Mouse (Mus musculus): ENCODE results near the gene Chka. TPM values are rescaled to one million over a fixed set of nuclear protein-coding genes. Genes with fewer than 3 reads are reported as not detected.

The Chka gene
- polyA plus RNA-seq, 1 experiment from 2014 or later, result 24.1 TPM

- Histone ChIP-seq H3K36me3 (ENCODE audit: control insufficient read depth, insufficient read depth) (no peaks in the 10 kb centered on the region), H3K9me3 (replicated peaks; ENCODE audit: control insufficient read depth, low read length) (no peaks in the 10 kb centered on the region), H3K4me1 (ENCODE audit: control insufficient read depth, insufficient read depth, low read length) (peaks cover 27% of the 10 kb centered on the region), H3K27me3 (ENCODE audit: control insufficient read depth, insufficient read depth, low read length) (no peaks in the 10 kb centered on the region), H3K9ac (ENCODE audit: low read length) (no peak overlapping the region), H3K27ac (ENCODE audit: low read length) (no peak overlapping the region), H3K4me2 (ENCODE audit: low read depth, low read length) (no peak overlapping the region), H3K4me3 (ENCODE audit: low read length) (no peak overlapping the region)
- 58% methylated on average over 6 of the region's 6 CpGs for WGBS
- no peak for ATAC-seq (replicated peaks; ENCODE audit: extremely low read depth, insufficient read depth, low FRiP score)
These were observed 75.1 kb downstream of the Chka start for GRCm38 (mm10) chr19:3926685-3927084.

DNA sequence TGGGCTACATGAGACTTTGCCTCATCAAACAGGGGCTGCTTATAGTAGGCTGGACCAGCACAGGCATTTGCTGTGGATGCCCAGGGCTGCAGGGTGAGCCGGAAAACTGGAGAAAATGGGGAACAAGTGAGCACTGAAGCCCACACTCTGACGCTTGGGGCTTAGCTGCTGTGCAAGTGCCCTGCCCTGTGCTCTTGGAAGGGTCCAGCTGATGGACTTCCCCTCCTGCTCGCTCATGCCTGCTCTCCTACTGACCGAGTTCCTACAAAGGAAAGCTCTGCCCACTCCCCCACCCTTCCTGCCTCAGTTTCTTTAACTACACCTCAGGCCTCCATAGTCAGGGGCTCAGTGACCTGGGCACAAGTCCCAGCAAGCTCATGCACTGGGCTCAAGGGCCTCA lies 76.4 kb downstream of the Chka start:
- H3K9me3 ChIP-seq (replicated peaks; ENCODE audit: control insufficient read depth, low read length), result no peaks in the 10 kb centered on the region
- no peak for ATAC-seq (replicated peaks; ENCODE audit: extremely low read depth, insufficient read depth, low FRiP score)
- WGBS, result 86% methylated on average over 4 of the region's 4 CpGs
- peaks cover 27% of the 10 kb centered on the region for H3K4me1 ChIP-seq (ENCODE audit: control insufficient read depth, insufficient read depth, low read length)
- no peak overlapping the region for H3K4me3 ChIP-seq (ENCODE audit: low read length)
- no peak overlapping the region for H3K4me2 ChIP-seq (ENCODE audit: low read depth, low read length)
- no peak overlapping the region for H3K27ac ChIP-seq (ENCODE audit: low read length)
- H3K27me3 ChIP-seq (ENCODE audit: control insufficient read depth, insufficient read depth, low read length), result no peaks in the 10 kb centered on the region
- no peaks in the 10 kb centered on the region for H3K36me3 ChIP-seq (ENCODE audit: control insufficient read depth, insufficient read depth)
- H3K9ac ChIP-seq (ENCODE audit: low read length), result no peak overlapping the region

DNA sequence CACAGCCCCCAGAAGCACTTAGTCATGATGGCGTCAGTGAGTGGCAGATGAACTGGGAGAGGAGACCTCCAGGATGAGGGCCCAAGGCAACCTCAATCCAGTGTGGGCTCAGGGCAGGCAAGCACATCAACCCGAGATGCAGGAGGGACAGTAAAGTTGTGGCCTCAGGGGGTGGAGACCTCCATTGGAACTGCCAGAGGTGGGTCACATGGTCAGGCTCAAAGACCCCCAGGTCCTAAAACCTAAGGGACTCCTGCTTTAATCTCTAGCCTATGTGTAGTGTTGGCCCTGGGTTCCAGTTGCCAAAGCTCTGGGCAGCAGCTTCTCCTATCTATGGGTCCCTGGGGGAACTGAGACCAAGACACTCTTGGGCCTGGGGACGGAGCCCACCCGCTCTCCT lies 77.2 kb downstream of the Chka start:
- Histone ChIP-seq H3K27ac (ENCODE audit: low read length) (peak overlapping the region; percentile 77), H3K27me3 (ENCODE audit: control insufficient read depth, insufficient read depth, low read length) (no peaks in the 10 kb centered on the region), H3K9ac (ENCODE audit: low read length) (no peak overlapping the region), H3K9me3 (replicated peaks; ENCODE audit: control insufficient read depth, low read length) (no peaks in the 10 kb centered on the region), H3K4me2 (ENCODE audit: low read depth, low read length) (no peak overlapping the region), H3K4me1 (ENCODE audit: control insufficient read depth, insufficient read depth, low read length) (peaks cover 22% of the 10 kb centered on the region), H3K36me3 (ENCODE audit: control insufficient read depth, insufficient read depth) (no peaks in the 10 kb centered on the region), H3K4me3 (ENCODE audit: low read length) (no peak overlapping the region)
- WGBS, result 78% methylated on average over 4 of the region's 4 CpGs
- ATAC-seq (replicated peaks; ENCODE audit: extremely low read depth, insufficient read depth, low FRiP score), result no peak

DNA sequence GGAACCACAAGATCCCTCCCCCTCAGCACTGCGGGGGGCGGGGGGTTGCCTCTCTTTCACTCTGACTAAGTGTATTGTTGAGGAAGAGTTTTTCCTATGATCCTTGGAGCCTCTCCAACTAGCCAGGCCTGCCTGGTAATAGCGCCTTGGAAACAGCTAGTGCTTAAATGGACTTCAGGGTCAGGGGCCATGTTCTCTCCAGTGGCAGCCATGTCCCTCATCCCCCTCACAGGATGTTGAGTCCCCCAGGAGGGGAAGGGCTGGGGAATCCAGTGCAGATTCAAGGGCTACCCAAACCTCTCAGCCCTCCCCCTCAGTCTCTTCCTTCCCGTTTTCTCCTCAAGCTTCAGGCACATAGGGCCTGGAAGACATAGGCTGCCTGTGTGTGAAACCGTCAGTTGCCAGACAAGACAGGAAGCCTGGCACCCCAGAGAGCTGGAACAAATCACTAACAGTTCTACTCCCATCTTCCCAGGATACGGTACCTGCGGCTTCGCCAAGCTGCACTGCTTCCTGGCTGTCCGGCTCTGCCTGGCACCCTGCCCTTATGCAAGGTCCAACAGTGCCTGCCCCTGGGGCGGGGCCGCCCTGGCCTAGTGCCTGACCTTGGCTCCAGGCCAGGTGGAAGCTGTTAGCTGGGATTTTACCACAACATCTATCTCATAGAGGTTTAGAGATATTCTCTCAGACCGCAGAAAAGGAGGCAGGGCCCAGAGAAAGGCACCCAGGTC lies 77.8 kb downstream of the Chka start, which contains the start of gene Aldh3b1:
Aldh3b1 (minus strand) TSS at position 598 of the 731 bp plus-strand sequence.
- H3K4me1 ChIP-seq (ENCODE audit: control insufficient read depth, insufficient read depth, low read length), result peaks cover 21% of the 10 kb centered on the region
- peak within 1 kb of the TSS; percentile 77 for H3K27ac ChIP-seq (ENCODE audit: low read length)
- H3K27me3 ChIP-seq (ENCODE audit: control insufficient read depth, insufficient read depth, low read length), result no peaks in the 10 kb centered on the region
- no peak within 1 kb of the TSS for H3K9ac ChIP-seq (ENCODE audit: low read length)
- no peaks in the 10 kb centered on the region for H3K9me3 ChIP-seq (replicated peaks; ENCODE audit: control insufficient read depth, low read length)
- 29% methylated on average over 12 of the region's 12 CpGs for WGBS
- peak within 1 kb of the TSS; percentile 3; the same call in 1 of the 2 replicates for H3K4me2 ChIP-seq (ENCODE audit: low read depth, low read length)
- ATAC-seq (replicated peaks; ENCODE audit: extremely low read depth, insufficient read depth, low FRiP score), result peak; percentile 66
- H3K36me3 ChIP-seq (ENCODE audit: control insufficient read depth, insufficient read depth), result no peaks in the 10 kb centered on the region
- H3K4me3 ChIP-seq (ENCODE audit: low read length), result no peak within 1 kb of the TSS

DNA sequence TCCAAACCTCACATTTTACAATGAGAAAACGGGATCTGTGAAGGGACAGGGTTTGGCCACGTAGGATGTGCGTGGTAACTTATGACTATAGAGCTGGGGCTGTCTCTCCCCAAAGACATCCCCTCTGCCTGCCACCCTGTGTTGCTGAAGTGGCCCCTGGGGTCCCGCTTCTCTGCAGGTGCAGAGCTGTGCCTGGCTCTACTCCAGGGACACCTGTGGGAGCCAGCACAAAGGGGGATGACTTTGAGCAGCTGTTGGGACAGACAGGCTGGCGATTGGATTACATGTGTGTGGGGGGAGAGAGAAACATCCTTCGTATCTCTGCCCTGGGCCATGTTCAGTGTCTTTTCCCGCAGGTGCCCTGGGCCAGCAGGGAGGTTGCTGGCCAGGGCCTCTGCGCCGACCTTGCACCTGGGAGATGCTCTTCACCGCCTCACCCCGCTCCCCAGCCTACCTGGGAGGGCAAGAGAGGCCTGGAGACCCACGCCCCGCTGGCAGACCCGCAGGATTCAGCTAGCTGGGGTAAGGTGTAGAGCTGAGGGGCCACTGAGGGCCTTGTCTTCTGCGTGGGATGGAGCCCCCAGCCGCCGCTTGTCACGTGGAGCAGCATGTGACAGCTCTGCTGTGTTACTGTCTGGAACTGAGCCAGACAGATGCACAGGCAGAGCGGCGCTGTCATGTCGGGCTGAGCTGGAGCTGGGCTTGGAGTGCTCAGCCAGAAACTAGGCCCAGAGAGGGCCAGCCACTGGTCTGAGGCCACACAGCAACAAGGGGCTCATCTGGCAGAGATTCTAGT lies 78.9 kb downstream of the Chka start:
- H3K4me2 ChIP-seq (ENCODE audit: low read depth, low read length), result peak overlapping the region; percentile 3; the same call in 1 of the 2 replicates
- no peaks in the 10 kb centered on the region for H3K36me3 ChIP-seq (ENCODE audit: control insufficient read depth, insufficient read depth)
- no peak overlapping the region for H3K9ac ChIP-seq (ENCODE audit: low read length)
- peak overlapping the region; percentile 77 for H3K27ac ChIP-seq (ENCODE audit: low read length)
- H3K9me3 ChIP-seq (replicated peaks; ENCODE audit: control insufficient read depth, low read length), result no peaks in the 10 kb centered on the region
- 0 out of 2 replicates have a peak, but pooled peaks have one; percentile 11 for ATAC-seq (replicated peaks; ENCODE audit: extremely low read depth, insufficient read depth, low FRiP score)
- H3K4me1 ChIP-seq (ENCODE audit: control insufficient read depth, insufficient read depth, low read length), result peaks cover 23% of the 10 kb centered on the region
- no peaks in the 10 kb centered on the region for H3K27me3 ChIP-seq (ENCODE audit: control insufficient read depth, insufficient read depth, low read length)
- no peak overlapping the region for H3K4me3 ChIP-seq (ENCODE audit: low read length)
- WGBS, result 59% methylated on average over 21 of the region's 21 CpGs

- Histone ChIP-seq H3K4me1 (ENCODE audit: control insufficient read depth, insufficient read depth, low read length) (peaks cover 29% of the 10 kb centered on the region), H3K27ac (ENCODE audit: low read length) (no peak overlapping the region), H3K4me2 (ENCODE audit: low read depth, low read length) (no peak overlapping the region), H3K36me3 (ENCODE audit: control insufficient read depth, insufficient read depth) (no peaks in the 10 kb centered on the region), H3K4me3 (ENCODE audit: low read length) (no peak overlapping the region), H3K9ac (ENCODE audit: low read length) (no peak overlapping the region), H3K9me3 (replicated peaks; ENCODE audit: control insufficient read depth, low read length) (no peaks in the 10 kb centered on the region), H3K27me3 (ENCODE audit: control insufficient read depth, insufficient read depth, low read length) (no peaks in the 10 kb centered on the region)
- 86% methylated on average over 9 of the region's 9 CpGs for WGBS
- no peak for ATAC-seq (replicated peaks; ENCODE audit: extremely low read depth, insufficient read depth, low FRiP score)
These were observed 80.1 kb downstream of the Chka start for GRCm38 (mm10) chr19:3931716-3932115.

DNA sequence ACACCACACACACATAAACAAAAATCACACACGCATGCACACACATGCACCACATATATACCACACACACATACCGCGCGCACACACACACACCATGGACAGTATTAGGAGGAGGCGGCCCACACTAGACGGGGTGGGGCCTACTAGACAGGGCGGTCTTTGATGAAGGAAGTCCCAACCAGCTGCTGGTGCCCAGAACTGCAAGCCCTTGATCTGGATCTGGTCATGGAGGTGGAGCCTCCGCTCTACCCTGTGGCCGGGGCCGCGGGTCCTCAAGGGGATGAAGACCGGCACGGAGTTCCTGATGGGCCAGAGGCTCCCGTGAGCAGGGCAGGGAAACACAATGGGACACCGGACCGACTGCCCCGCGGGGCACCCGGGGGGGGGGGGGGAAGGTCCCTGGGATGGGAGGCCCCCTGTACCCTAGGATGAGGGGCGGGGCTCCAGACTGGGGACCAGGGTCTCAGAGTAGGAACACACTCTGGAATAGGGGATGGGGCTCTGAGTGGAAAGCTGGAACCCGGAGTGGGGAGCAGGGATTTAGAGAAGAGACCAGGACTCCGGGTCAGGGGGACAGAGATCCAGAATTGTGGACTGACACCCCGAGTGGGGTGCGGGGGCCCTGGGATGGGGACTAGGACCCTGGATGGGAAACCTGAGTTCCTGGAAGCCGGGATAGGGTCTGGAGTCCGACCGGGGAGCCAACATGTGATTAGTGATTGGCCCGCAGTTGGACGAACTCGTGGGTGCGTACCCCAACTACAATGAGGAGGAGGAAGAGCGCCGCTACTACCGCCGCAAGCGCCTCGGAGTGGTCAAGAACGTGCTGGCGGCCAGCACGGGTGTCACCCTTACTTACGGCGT lies 83.7 kb downstream of the Chka start, which contains the start of gene Unc93b1:
Unc93b1 (plus strand) TSS at position 155 of the 864 bp plus-strand sequence.
- ATAC-seq (replicated peaks; ENCODE audit: extremely low read depth, insufficient read depth, low FRiP score), result peak; percentile 81
- H3K4me1 ChIP-seq (ENCODE audit: control insufficient read depth, insufficient read depth, low read length), result peaks cover 14% of the 10 kb centered on the region
- 6% methylated on average over 42 of the region's 42 CpGs for WGBS
- peak within 1 kb of the TSS; percentile 73 for H3K4me3 ChIP-seq (ENCODE audit: low read length)
- H3K27ac ChIP-seq (ENCODE audit: low read length), result peak within 1 kb of the TSS; percentile 59
- no peaks in the 10 kb centered on the region for H3K9me3 ChIP-seq (replicated peaks; ENCODE audit: control insufficient read depth, low read length)
- H3K4me2 ChIP-seq (ENCODE audit: low read depth, low read length), result peak within 1 kb of the TSS; percentile 98
- no peaks in the 10 kb centered on the region for H3K36me3 ChIP-seq (ENCODE audit: control insufficient read depth, insufficient read depth)
- peak within 1 kb of the TSS; percentile 79 for H3K9ac ChIP-seq (ENCODE audit: low read length)
- H3K27me3 ChIP-seq (ENCODE audit: control insufficient read depth, insufficient read depth, low read length), result no peaks in the 10 kb centered on the region

- Histone ChIP-seq H3K4me1 (ENCODE audit: control insufficient read depth, insufficient read depth, low read length) (peaks cover 9% of the 10 kb centered on the region), H3K4me2 (ENCODE audit: low read depth, low read length) (peak overlapping the region; percentile 98), H3K4me3 (ENCODE audit: low read length) (peak overlapping the region; percentile 73), H3K9me3 (replicated peaks; ENCODE audit: control insufficient read depth, low read length) (no peaks in the 10 kb centered on the region), H3K27me3 (ENCODE audit: control insufficient read depth, insufficient read depth, low read length) (no peaks in the 10 kb centered on the region), H3K27ac (ENCODE audit: low read length) (peak overlapping the region; percentile 59), H3K36me3 (ENCODE audit: control insufficient read depth, insufficient read depth) (no peaks in the 10 kb centered on the region), H3K9ac (ENCODE audit: low read length) (peak overlapping the region; percentile 79)
- WGBS, result 6% methylated on average over 22 of the region's 22 CpGs
- ATAC-seq (replicated peaks; ENCODE audit: extremely low read depth, insufficient read depth, low FRiP score), result peak; percentile 31; the same call in 1 of the 2 replicates
These were observed 84.6 kb downstream of the Chka start for GRCm38 (mm10) chr19:3935896-3936850.
